Mouse (Mus musculus) spleen, embryonic (tissue): ENCODE data around the gene Rnf130.

Experiments used
- CTCF ChIA-PET: fragments of 350-600 bp; sonication (Branson Sonifier 250); formaldehyde crosslinking; loops from one replicate; lab custom pipeline; 2022; lab: Charles Lee

The Rnf130 gene

DNA sequence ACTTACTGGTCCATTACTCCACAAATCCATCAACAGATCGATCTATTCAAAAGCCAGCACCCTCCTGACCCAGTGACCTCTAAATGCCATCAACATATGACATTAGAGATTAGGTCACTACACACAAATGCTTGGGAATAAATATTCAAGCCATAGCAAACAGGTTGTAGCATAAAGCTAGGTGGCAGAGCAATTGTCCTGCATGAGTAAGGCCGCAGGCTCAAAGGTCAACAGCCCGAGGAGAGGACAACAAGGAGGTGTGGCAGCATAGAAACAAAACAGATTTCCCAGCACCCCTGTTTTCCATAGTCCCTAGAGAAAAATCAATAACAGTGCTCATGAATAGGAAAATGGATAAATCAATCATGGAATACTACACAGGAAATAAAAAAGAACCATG, 3.1 kb upstream of the Rnf130 start:
- CTCF ChIA-PET = no interaction called here

DNA sequence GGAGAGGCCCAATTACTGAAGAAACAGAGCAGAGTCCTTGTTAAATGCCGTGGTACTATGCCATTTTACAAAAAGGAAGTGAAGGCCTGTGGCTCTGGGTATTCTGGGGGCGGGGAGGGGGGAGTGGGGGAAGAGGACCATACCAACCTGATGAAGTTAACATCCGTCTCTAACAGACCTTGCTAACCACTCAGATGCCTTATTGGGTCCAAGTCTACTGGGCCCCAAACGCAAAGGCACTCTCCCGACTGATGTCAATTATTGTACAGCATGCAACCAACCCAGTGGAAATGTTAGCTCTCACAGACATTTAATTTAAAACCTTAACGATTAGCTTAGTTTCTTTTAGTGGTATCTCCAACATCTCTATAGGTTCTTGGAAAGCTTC, 707 bp upstream of the Rnf130 start:
- CTCF ChIA-PET = interaction anchor here (0.6 kb wide), 1 partner anchor 300 kb away, joined by 4 read pairs; no protein-coding TSS in a partner anchor

GRCm38 (mm10) chr11:50025721-50026520, 775 bp downstream of the Rnf130 start:
- CTCF ChIA-PET = no interaction called here

DNA sequence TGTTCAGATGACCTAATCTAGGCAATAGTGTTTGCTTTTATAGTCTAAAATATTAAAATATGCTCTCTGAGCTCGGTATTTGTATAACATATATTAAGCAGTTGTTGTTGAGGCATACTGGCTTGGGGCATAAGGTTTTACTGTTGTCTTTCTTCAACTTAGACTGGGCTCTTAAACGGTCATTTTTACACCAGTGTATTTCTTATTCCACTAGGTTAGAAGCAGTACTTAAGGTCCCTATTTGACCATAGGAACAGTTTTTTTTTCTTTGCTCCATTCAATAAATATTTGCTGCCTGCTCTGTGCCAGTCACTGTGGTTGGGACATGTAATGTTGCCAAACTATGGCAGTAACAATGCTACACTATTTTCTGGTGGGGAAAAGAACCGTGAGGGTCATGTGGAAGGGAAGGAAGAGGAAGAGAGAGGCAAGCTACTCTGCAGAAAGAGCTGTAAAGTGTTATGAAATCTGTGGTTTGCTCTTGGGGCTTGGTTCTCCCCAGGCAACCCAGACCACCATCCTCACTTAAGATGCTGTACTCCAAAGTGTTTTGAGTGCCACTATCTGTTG, 1.5 kb downstream of the Rnf130 start:
- CTCF ChIA-PET = interaction anchor here (0.7 to 1.3 kb wide), 2 partner anchors 9 to 10 kb away, joined by 3 to 5 read pairs; no protein-coding TSS in a partner anchor

DNA sequence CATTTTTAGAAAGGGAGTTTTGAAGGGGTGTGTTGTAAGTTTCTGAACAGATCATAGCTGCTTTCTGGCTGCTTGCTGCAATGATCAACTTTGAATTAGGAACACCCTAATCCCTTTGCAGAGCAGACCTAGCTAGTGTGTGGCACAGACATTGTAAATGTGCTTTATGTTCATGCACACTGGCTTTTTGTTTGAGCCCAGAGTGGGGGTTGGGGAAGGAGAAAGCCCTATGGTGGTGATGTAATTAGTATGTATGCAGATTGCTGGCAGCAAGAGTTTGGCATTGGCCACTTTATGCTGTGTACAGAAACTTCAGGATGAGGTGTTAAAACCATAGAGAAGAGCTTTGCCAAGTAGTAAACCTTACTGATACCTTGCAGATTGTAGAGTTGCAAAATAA, 3.3 kb downstream of the Rnf130 start:
- CTCF ChIA-PET = interaction anchor here (1.0 kb wide), 1 partner anchor 11 kb away, joined by 7 read pairs; no protein-coding TSS in a partner anchor

GRCm38 (mm10) chr11:50034155-50034554, 9.0 kb downstream of the Rnf130 start:
- CTCF ChIA-PET = interaction anchor here (0.7 kb wide), 1 partner anchor 198 kb away, joined by 3 read pairs; no protein-coding TSS in a partner anchor

- CTCF ChIA-PET = no interaction called here
Observed at GRCm38 (mm10) chr11:50035726-50036125, 10.6 kb downstream of the Rnf130 start.

DNA sequence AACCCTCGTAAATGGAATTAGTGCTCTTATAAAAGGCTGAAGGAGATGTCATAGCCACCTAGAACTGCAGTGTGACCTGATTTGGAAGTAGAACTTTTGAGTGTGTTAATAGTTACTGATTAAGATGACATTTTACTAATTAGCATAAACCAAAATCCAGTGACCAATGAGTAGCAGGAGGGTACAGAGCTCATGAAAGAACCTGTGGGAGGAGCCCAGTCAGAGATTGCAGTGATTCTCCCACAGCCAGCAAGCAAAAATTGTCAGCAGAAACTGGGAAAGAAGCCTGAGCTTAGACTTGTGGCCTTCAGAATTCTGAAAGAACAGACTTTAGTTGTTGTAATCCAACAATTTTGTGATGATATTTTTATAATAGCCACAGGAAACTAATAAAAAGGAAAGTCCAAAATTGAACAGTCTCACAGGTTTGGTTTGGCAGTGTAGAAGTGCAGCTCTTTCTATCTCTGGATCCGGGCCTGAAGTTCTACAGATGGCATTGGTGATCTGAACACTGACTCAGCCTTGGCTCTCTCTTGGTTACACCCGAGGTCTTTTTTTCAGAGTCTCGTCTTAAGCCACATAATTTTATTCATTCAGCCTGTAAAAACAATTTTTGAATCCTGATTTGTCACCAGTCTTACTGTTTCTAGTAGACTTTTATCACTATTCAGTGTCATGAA, 11.8 kb downstream of the Rnf130 start:
- CTCF ChIA-PET = no interaction called here

DNA sequence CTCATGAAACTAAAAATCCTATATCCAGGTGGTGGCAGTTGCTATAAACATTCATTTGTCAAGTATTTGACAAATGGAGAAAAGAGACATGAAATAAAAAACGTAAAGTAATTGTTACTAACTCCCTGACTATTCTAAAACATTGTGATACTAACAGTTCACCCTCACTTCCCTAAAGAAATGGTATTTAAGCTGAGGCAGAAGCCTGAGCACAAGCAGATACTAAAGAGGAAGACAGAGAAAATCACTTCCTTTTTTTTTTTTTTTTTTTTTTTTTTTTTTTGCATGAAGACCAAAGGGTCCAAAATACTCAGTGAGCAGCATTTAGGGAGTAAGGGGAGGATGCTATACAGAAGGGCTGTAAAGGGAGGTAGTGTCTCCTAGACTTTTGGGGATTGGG, 13.6 kb downstream of the Rnf130 start:
- CTCF ChIA-PET = interaction anchor here (0.8 to 1.1 kb wide), 2 partner anchors 10 to 53 kb away, joined by 4 to 7 read pairs; no protein-coding TSS in a partner anchor

GRCm38 (mm10) chr11:50041148-50041547, 16.0 kb downstream of the Rnf130 start:
- CTCF ChIA-PET = no interaction called here

- CTCF ChIA-PET = interaction anchor here (0.5 kb wide), 1 partner anchor 1108 kb away, joined by 3 read pairs; no protein-coding TSS in a partner anchor
Observed at GRCm38 (mm10) chr11:50042345-50042997, 17.3 kb downstream of the Rnf130 start.

GRCm38 (mm10) chr11:50044454-50044853, 19.3 kb downstream of the Rnf130 start:
- CTCF ChIA-PET = no interaction called here

- CTCF ChIA-PET = interaction anchor here (0.6 kb wide), 1 partner anchor 63 kb away, joined by 3 read pairs; no protein-coding TSS in a partner anchor
Observed at GRCm38 (mm10) chr11:50047610-50048009, 22.5 kb downstream of the Rnf130 start.

GRCm38 (mm10) chr11:50048115-50048514, 23.0 kb downstream of the Rnf130 start:
- CTCF ChIA-PET = no interaction called here

DNA sequence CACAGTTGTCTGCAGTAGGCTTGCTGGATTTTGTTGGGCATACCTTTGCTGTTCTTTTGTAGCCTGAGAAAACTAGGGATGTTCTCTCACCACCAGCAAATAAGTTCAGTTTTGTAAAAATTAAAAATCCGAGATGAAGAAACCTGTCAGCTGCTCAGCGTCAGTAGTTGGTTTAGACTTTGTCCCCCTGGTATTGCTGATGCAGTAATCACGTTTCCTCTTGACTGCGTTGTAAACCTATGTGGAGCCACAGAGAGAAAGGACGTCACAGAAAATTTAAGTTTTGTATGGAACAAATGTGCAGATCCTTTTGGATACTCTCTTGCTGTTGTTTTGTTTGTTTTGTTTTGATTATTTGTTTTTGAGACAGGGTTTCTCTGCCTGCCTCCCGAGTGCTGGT, 25.2 kb downstream of the Rnf130 start:
- CTCF ChIA-PET = no interaction called here

- CTCF ChIA-PET = no interaction called here
Observed at GRCm38 (mm10) chr11:50057713-50058112, 32.6 kb downstream of the Rnf130 start.

GRCm38 (mm10) chr11:50058277-50058676, 33.1 kb downstream of the Rnf130 start:
- CTCF ChIA-PET = no interaction called here

DNA sequence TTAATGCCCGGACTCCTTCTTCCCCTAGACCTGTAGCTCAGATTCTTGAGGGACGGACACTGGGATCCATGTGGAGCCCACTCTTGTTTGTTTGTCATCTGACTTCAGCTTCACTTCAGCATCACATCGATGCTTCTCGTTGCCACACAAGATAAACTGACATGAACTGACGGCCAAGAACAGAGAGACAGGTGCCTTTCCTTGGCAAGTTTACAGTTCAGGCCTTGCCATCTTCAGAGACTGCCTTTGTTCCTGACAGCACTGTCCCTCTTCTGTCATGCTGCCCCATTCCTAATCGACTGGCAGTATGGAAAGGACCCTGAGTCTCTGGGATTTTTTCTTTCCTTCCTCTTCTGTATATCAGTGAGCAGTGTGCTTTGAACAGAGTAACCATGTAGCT, 33.9 kb downstream of the Rnf130 start:
- CTCF ChIA-PET = no interaction called here

GRCm38 (mm10) chr11:50062116-50062515, 37.0 kb downstream of the Rnf130 start:
- CTCF ChIA-PET = no interaction called here

- CTCF ChIA-PET = no interaction called here
Observed at GRCm38 (mm10) chr11:50066088-50066487, 40.9 kb downstream of the Rnf130 start.

DNA sequence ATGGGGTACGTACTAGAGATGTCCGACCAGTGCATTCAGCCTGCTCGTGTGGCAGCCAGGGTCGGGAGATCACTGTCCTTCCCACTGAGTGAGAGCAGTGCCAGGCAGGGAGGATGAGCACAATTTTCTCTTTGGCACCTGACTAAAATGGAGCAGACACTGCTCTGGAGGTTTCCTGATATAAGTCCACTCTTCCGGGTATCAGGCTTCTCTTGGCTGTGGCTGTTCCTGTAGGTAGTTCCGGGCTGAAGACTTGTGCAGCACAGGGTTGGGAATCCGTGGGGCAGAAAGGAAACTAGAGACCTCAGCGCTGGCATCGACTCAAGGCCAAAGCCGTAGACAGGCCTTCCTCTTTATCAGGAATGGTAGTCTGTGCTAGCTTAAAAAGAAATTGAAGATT, 48.7 kb downstream of the Rnf130 start:
- CTCF ChIA-PET = no interaction called here

DNA sequence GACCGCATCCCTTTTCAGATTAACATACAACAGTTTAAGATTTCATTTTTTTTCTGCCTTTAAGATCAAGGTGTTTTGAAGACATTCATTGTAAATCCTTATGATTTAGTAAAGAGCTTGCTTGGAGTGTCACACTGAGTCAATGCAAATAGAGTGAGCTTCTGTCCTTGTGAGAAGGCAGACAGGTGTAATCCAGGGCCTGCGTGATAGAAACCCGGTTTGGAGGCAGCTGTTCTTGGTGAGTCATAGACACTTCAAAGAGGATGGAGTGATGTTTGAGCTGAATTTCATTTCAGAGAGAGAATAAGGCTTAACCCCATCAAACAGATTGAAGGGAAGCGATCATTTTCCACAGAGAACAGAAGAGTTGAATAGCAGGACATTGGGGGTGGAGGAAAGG, 51.6 kb downstream of the Rnf130 start:
- CTCF ChIA-PET = interaction anchor here (1.1 kb wide), 1 partner anchor 10 kb away, joined by 3 read pairs; no protein-coding TSS in a partner anchor
